Mouse (Mus musculus) embryo, embryonic 9.5 days (tissue): ENCODE results near the gene Liph.
A peak's percentile ranks its signal among the peaks of the same experiment; 100 is the strongest.

ENCODE experiments used
- DNase-seq: peaks from one replicate; pipeline ENCODE4 v3.0.0-alpha.2; 2017; ENCODE audit errors: extremely low spot score

Gene Liph

GRCm38 (mm10) chr16:21976203-21976602, 19.3 kb downstream of the Liph start:
- DNase-seq, result no peak

GRCm38 (mm10) chr16:21971446-21971845, 24.0 kb downstream of the Liph start:
- DNase-seq, result no peak

- DNase-seq, result no peak
These were observed 24.9 kb downstream of the Liph start for GRCm38 (mm10) chr16:21970536-21970935.

GRCm38 (mm10) chr16:21969874-21970273, 25.6 kb downstream of the Liph start:
- DNase-seq, result no peak

- no peak for DNase-seq
These were observed 29.9 kb downstream of the Liph start for GRCm38 (mm10) chr16:21965576-21965975.

GRCm38 (mm10) chr16:21955591-21955990, 39.9 kb downstream of the Liph start:
- no peak for DNase-seq

GRCm38 (mm10) chr16:21946761-21947715, 48.4 kb downstream of the Liph start, which contains the start of gene Tmem41a:
Gene Tmem41a, minus strand, starts transcription at chr16:21947552.
- DNase-seq, result peak; percentile 91

- DNase-seq, result no peak
These were observed 67.0 kb downstream of the Liph start for GRCm38 (mm10) chr16:21928471-21928870.

- DNase-seq, result no peak
These were observed 78.8 kb downstream of the Liph start for GRCm38 (mm10) chr16:21916681-21917080.

GRCm38 (mm10) chr16:21913347-21913746, 82.1 kb downstream of the Liph start:
- no peak for DNase-seq

- DNase-seq, result peak; percentile 34
These were observed 86.6 kb downstream of the Liph start for GRCm38 (mm10) chr16:21908906-21909305.

GRCm38 (mm10) chr16:21906902-21907301, 88.6 kb downstream of the Liph start:
- DNase-seq, result no peak

GRCm38 (mm10) chr16:21905996-21906395, 89.5 kb downstream of the Liph start:
- DNase-seq, result no peak

GRCm38 (mm10) chr16:21904636-21905035, 90.8 kb downstream of the Liph start:
- DNase-seq, result no peak
